Mouse (Mus musculus): ENCODE measurements at regions not wholly inside any gene's neighbourhood (a gene's known extent, or its start where the extent isn't known, plus 50 kb on each side); places are given as distances from the start of the nearest gene placed in this dataset.
A peak's percentile ranks its signal among the peaks of the same experiment; 100 is the strongest.

DNA sequence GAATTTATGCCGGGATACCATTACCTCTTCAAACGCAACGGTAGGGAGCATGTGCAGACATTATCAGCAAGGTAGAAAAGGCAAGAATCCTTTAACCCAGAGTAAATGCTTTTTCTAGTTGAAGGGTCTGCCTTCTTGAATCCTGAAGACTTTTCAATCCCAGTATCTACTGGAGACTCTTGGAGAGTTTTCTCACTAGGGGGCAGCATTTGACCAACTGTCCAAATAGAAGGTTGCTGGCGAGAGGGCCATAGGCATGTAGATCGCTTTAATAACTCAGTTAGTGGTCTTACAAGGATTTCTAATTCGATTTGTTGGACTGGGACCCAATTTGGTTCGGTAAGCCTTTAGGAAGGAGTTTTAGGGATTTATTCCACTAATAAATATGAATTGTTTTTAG lies 110.0 kb downstream of the Zfp326 start:
- peak; percentile 60; the same call in 1 of the 2 replicates for TF ChIP-seq CTCF (IDR thresholded peaks at IDR 0.05; ENCODE audit: borderline replicate concordance, extremely low read depth, insufficient read depth, insufficient read length)
- TF ChIP-seq POLR2A (IDR thresholded peaks at IDR 0.05; ENCODE audit: borderline replicate concordance, extremely low read depth, insufficient read depth, insufficient read length, poor library complexity, severe bottlenecking), result no peak
